Mouse (Mus musculus) MEL (cell line): ENCODE data around the gene Itpripl2.

ENCODE experiments used
- CTCF ChIP-seq, 3 experiments: IDR thresholded peaks in 2 of 3; conservative IDR thresholded peaks in 1 of 3; 2 replicates each; pipeline ENCODE4 v1.5.1; 2011 to 2012; ENCODE audit warnings: low read length in 3 of 3, low read depth in 2 of 3, mild to moderate bottlenecking in 2 of 3, improper control_type of control experiment in 1 of 3, inconsistent platforms in 1 of 3, mixed read lengths in 1 of 3, moderate library complexity in 1 of 3; ENCODE audit not compliant: control insufficient read depth in 1 of 3, insufficient read depth in 1 of 3, poor library complexity in 1 of 3, severe bottlenecking in 1 of 3
- POLR2A ChIP-seq, 2 experiments: IDR thresholded peaks; 2 replicates each; pipeline ENCODE4 v1.6.1; 2011 to 2012; ENCODE audit warnings: low read length in 2 of 2, mild to moderate bottlenecking in 2 of 2, control low read depth in 1 of 2, improper control_type of control experiment in 1 of 2, low read depth in 1 of 2, moderate library complexity in 1 of 2; ENCODE audit not compliant: control insufficient read depth in 1 of 2, insufficient read depth in 1 of 2, poor library complexity in 1 of 2
- SMC3 ChIP-seq: IDR thresholded peaks from 2 replicates; pipeline ENCODE4 v1.6.1; 2011; ENCODE audit warnings: low read depth, low read length, improper control_type of control experiment
- ZNF384 ChIP-seq: IDR thresholded peaks from 2 replicates; pipeline ENCODE4 v1.6.1; 2012; ENCODE audit warnings: low read depth, mild to moderate bottlenecking, inconsistent platforms, low read length, improper control_type of control experiment

DNA sequence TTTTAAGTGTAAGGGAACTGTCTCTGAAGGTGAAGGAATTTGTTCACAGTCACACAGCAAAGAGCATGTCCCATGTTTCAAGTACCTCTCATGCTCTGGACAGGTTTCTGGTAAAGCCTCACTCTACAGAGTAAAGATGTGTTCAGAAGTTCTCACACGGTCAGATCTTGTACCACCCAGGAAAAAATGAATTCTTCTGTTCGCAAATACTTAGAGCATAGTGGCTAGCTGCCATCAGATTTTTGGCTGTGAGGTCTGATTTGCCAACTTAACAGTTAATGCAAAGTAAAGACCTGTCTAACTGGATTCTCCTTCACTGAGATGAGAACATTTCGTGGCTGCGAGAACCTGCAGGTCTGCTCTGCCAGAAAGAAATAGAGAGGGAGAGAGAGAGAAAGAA is 43.3 kb upstream of the Itpripl2 start:
- TF ChIP-seq ZNF384 (no peak), CTCF (IDR thresholded peaks at IDR 0.05 in 2 of 3, conservative IDR thresholded peaks at IDR 0.05 in 1 of 3; ENCODE audit: control insufficient read depth in 1 of 3, insufficient read depth in 1 of 3, low read depth in 2 of 3, low read length in 3 of 3, poor library complexity in 1 of 3, severe bottlenecking in 1 of 3) (no peak), POLR2A (IDR thresholded peaks at IDR 0.05; ENCODE audit: control insufficient read depth in 1 of 2, insufficient read depth in 1 of 2, low read depth in 1 of 2, low read length in 2 of 2, poor library complexity in 1 of 2) (no peak), SMC3 (no peak)
